Mouse (Mus musculus) C2C12 (cell line): ENCODE results near the gene Gm10803. TPM values are rescaled to one million over a fixed set of nuclear protein-coding genes. Genes with fewer than 3 reads are reported as not detected.

Experiments used
- H3K27me3 ChIP-seq: one replicate; pipeline ENCODE4 v1.6.1; 2011; ENCODE audit not compliant: control insufficient read depth, insufficient read depth, insufficient read length
- H3K36me3 ChIP-seq: one replicate; pipeline ENCODE4 v1.6.1; 2011; ENCODE audit not compliant: control insufficient read depth, insufficient read depth
- H3K4me3 ChIP-seq: one replicate; pipeline ENCODE4 v1.5.1; 2011; ENCODE audit warnings: mild to moderate bottlenecking, control low read depth; ENCODE audit not compliant: poor library complexity, insufficient read depth, severe bottlenecking
- H3K79me2 ChIP-seq: one replicate; pipeline ENCODE4 v1.6.1; 2011; ENCODE audit not compliant: control insufficient read depth, insufficient read depth
- H3K79me3 ChIP-seq: one replicate; pipeline ENCODE4 v1.6.1; 2011; ENCODE audit warnings: low read depth, control low read depth
- H3ac ChIP-seq: one replicate; pipeline ENCODE3; 2011; ENCODE audit warnings: low read depth; ENCODE audit not compliant: control insufficient read depth, insufficient read length
- CEBPB ChIP-seq: IDR thresholded peaks from one replicate; pipeline ENCODE4 v1.6.1; 2011; ENCODE audit warnings: low read depth, mild to moderate bottlenecking, control low read depth, moderate library complexity
- CTCF ChIP-seq: IDR thresholded peaks from one replicate; pipeline ENCODE4 v1.5.1; 2011; ENCODE audit not compliant: control insufficient read depth, insufficient read depth, insufficient read length
- FOSL1 ChIP-seq: IDR thresholded peaks from one replicate; pipeline ENCODE4 v1.8.0; 2011; ENCODE audit warnings: mild to moderate bottlenecking, low read length; ENCODE audit not compliant: poor library complexity, insufficient read depth, severe bottlenecking
- MAX ChIP-seq: IDR thresholded peaks from one replicate; pipeline ENCODE4 v1.6.1; 2011; ENCODE audit warnings: mild to moderate bottlenecking, control low read depth
- MYOD1 ChIP-seq: IDR thresholded peaks from one replicate; pipeline ENCODE4 v1.6.1; 2011; ENCODE audit warnings: low read depth; ENCODE audit not compliant: control insufficient read depth, insufficient read length
- MYOG ChIP-seq: IDR thresholded peaks from one replicate; pipeline ENCODE4 v1.6.1; 2011; ENCODE audit not compliant: control insufficient read depth, insufficient read length; ENCODE audit errors: extremely low read depth
- USF1 ChIP-seq: IDR thresholded peaks from one replicate; pipeline ENCODE4 v1.6.1; 2011; ENCODE audit warnings: low read depth, mild to moderate bottlenecking, control low read depth, moderate library complexity
- polyA plus RNA-seq: library from polyadenylated mRNA; unstranded; fragments of >200 nt; fragmentation: generic; extraction: Trizol; gene quantifications from one replicate; pipeline ENCODE4 v1.2.1, GENCODE M21; 2012; ENCODE audit warnings: missing spikeins

Gene Gm10803
- polyA plus RNA-seq, 1 experiment = not detected

GRCm38 (mm10) chr2:93525033-93525762 lies 35.2 kb upstream of the Gm10803 start:
- Histone ChIP-seq H3K79me2 (no peaks in the 10 kb centered on the region), H3K4me3 (no peak overlapping the region), H3K79me3 (no peaks in the 10 kb centered on the region), H3ac (no peak overlapping the region), H3K36me3 (no peaks in the 10 kb centered on the region), H3K27me3 (peaks cover 54% of the 10 kb centered on the region)
- TF ChIP-seq MYOD1 (no peak), MYOG (no peak), MAX (no peak), USF1 (no peak), CEBPB (no peak), FOSL1 (no peak), CTCF (no peak)

- Histone ChIP-seq H3K79me2 (no peaks in the 10 kb centered on the region), H3K79me3 (no peaks in the 10 kb centered on the region), H3K36me3 (no peaks in the 10 kb centered on the region), H3ac (no peak overlapping the region), H3K27me3 (peaks cover 31% of the 10 kb centered on the region), H3K4me3 (no peak overlapping the region)
- TF ChIP-seq FOSL1 = no peak
- TF ChIP-seq MAX = no peak
- TF ChIP-seq CEBPB = no peak
- no peak for TF ChIP-seq CTCF
- no peak for TF ChIP-seq USF1
- TF ChIP-seq MYOD1 = no peak
- TF ChIP-seq MYOG = no peak
These were observed 30.8 kb upstream of the Gm10803 start for GRCm38 (mm10) chr2:93529602-93530001.

- H3K36me3 ChIP-seq = no peaks in the 10 kb centered on the region
These were observed 26.5 kb upstream of the Gm10803 start for GRCm38 (mm10) chr2:93533891-93534290.

GRCm38 (mm10) chr2:93537385-93537967 lies 22.9 kb upstream of the Gm10803 start:
- H3K79me2 ChIP-seq = no peaks in the 10 kb centered on the region
- peaks cover 18% of the 10 kb centered on the region for H3K27me3 ChIP-seq
- H3ac ChIP-seq = no peak overlapping the region
- no peaks in the 10 kb centered on the region for H3K79me3 ChIP-seq
- H3K4me3 ChIP-seq = no peak overlapping the region
- TF ChIP-seq MAX (no peak), CTCF (no peak), MYOD1 (no peak), CEBPB (no peak), USF1 (no peak), MYOG (no peak), FOSL1 (no peak)
- no peaks in the 10 kb centered on the region for H3K36me3 ChIP-seq

More at GRCm38 (mm10) chr2:93533891-93534290, 26.5 kb upstream of the Gm10803 start:
- Histone ChIP-seq H3K27me3 (peaks cover 24% of the 10 kb centered on the region), H3K79me2 (no peaks in the 10 kb centered on the region), H3ac (no peak overlapping the region), H3K79me3 (no peaks in the 10 kb centered on the region), H3K4me3 (no peak overlapping the region)
- TF ChIP-seq CEBPB (no peak), MYOG (no peak), FOSL1 (no peak), MYOD1 (no peak), CTCF (no peak), USF1 (no peak), MAX (no peak)

- no peak overlapping the region for H3ac ChIP-seq
- no peaks in the 10 kb centered on the region for H3K36me3 ChIP-seq
- peaks cover 19% of the 10 kb centered on the region for H3K27me3 ChIP-seq
- H3K79me2 ChIP-seq = no peaks in the 10 kb centered on the region
- no peak for TF ChIP-seq MAX
- no peak for TF ChIP-seq FOSL1
- no peak for TF ChIP-seq MYOD1
- TF ChIP-seq USF1 = no peak
- no peak for TF ChIP-seq CTCF
- no peak for TF ChIP-seq CEBPB
- no peak for TF ChIP-seq MYOG
- no peaks in the 10 kb centered on the region for H3K79me3 ChIP-seq
- no peak overlapping the region for H3K4me3 ChIP-seq
These were observed 22.2 kb upstream of the Gm10803 start for GRCm38 (mm10) chr2:93538140-93538539.
